Mouse (Mus musculus) left cerebral cortex, adult 18-20 months (tissue): ENCODE results near the gene Slc7a6. TPM values are rescaled to one million over a fixed set of nuclear protein-coding genes. Genes with fewer than 3 reads are reported as not detected.
A peak's percentile ranks its signal among the peaks of the same experiment; 100 is the strongest.

ENCODE experiments used
- DNase-seq, 2 experiments: peaks; one replicate each; pipeline ENCODE4 v3.0.0; 2021 to 2022; ENCODE audit warnings: low spot score in 2 of 2, mixed read lengths in 1 of 2
- total RNA-seq, 2 experiments: library from RNA; stranded (reverse); gene quantifications; 2 replicates each; pipeline ENCODE4 v1.2.3; 2021

Gene Slc7a6
- total RNA-seq, 2 experiments from 2014 or later = 21.0 to 24.4 TPM

GRCm38 (mm10) chr8:106140191-106140590 is 28.5 kb upstream of the Slc7a6 start:
- DNase-seq = no peak

DNA sequence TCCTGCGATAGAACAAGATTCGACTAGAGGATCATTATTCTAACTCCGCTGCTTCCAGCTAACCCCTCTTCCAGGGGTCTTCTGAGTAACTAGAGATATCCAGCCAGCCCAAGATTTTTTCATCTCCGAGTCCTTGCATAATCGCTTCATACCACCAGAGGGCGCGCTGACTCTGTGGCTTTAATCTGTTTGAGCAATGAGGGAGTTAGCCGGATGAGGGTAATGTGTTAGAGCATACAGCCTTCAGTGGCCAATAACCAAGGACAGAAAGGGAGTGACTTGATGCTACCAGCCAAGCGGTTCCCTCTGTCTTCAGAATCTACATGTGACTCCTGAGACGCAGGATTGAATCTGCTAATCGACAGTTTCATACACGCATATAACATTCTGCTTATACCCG is 27.9 kb upstream of the Slc7a6 start:
- peak; percentile 83 to 85 for DNase-seq

GRCm38 (mm10) chr8:106145331-106145730 is 23.3 kb upstream of the Slc7a6 start:
- DNase-seq = no peak

- DNase-seq = no peak
Observed at GRCm38 (mm10) chr8:106146014-106146413, 22.6 kb upstream of the Slc7a6 start.

DNA sequence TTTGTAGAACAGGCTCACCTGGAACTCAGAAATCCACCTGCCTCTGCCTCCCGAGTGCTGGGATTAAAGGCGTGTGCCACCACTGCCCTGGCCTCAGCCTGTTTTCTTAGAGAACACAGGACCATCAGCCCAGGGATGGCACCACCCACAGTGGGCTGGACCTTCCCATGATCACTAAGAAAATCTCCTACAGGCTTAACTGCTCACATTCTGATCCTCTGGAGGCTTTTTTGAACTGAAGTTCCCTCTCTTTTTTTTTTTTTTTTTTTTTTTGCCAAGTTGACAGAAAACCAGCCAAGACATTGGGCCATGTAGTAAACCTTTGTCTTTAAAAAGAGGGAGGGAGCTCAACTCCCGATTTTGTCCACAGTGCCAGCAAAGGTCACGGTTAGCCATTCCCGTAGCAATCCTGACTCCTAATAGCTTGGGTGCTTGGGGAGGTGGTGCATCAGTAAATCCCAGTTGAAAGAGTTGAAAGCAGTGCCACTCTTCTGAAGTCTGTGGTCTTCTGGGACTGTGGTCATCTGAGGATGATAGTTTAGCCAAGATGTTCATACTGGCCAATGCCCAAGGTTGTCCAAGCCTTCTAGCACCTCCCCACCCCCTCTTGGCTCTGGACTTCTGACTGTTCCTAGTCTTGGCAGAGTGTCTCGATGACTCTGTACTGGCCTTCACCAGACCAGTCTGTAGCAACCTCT is 20.6 kb upstream of the Slc7a6 start:
- DNase-seq = no peak

- no peak for DNase-seq
Observed at GRCm38 (mm10) chr8:106149025-106149424, 19.6 kb upstream of the Slc7a6 start.

DNA sequence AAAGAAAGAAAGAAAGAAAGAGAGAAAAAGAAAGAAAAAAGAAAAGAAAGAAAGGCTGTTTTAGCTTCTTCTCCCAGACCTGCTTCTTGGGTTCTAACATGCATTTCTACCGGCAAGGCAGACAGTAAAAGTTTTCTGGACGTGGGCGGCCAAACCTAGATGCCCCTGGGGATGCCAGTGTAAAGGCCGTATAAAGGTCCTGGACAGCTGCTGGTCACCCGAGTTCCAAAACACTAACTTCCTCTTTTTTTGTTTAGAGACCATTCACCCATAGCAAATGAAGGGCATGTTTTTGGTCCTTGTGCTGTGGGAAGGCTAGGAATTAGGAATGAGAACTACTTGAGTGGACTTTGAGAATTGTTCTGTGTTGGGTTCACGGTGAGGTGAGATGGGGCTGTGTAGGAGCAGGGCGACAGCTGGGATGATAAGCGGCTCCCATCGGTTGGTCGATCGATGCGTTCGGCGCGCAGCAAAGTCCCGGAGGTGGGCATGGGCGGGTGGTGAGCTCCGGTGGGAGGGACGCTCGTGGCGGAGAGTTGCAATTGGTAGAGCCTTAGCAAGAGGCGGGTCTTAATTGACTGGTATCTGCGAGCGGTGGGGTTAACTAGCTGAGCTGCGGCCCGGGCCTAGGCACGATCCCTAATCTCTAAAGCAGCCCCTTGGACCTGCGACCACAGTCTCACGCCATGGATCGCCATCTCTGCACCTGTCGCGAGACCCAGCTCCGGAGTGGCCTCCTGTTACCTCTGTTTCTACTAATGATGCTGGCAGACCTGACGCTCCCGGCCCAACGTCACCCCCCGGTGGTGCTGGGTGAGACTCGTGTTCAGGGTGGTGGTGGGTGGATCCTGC is 18.6 kb upstream of the Slc7a6 start, which contains the start of gene Pla2g15:
Gene Pla2g15 (plus strand): TSS at position 599 of the 852 bp plus-strand sequence.
- peak; percentile 92 to 94 for DNase-seq

- no peak for DNase-seq
Observed at GRCm38 (mm10) chr8:106150653-106151000, 18.0 kb upstream of the Slc7a6 start.

DNA sequence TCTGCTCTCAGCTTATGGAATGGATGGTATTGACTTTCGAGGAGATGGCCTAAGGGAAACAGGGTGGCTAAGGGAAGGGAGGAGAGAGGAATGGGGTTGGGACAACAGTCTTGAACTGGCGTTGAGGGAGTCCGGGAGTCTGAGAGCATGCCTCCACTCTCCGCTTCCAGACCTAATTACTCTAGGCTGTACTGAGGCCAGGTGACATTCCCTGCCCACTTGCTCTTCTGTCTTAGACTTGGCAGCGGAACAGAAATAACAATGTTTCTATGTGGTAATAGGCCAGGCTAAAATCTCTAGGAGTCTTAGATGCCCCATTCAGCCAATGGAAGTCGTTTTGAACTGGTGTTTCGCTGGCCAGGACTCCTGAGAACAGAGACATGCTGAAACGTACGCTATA is 17.6 kb upstream of the Slc7a6 start:
- DNase-seq = no peak

DNA sequence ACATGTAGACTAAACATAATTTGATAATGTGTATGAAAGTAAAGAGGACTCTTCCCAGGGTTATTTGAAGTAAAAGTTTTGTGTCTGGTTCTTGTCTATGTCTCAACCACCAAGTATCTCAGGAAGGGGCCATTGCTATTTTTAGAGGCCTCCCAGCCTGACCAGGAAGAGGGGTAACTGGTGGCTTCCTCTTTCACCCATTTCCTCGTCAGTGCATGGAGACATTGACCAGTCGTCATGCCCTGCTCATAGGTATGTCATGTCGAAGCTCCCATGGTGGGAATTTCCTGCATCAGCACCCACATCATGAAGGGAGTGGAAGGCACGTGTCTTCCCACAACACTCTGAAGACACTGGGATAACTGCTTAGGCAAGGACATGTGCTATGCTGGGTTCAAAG is 15.8 kb upstream of the Slc7a6 start:
- no peak for DNase-seq

GRCm38 (mm10) chr8:106157419-106157818 is 11.2 kb upstream of the Slc7a6 start:
- no peak for DNase-seq

DNA sequence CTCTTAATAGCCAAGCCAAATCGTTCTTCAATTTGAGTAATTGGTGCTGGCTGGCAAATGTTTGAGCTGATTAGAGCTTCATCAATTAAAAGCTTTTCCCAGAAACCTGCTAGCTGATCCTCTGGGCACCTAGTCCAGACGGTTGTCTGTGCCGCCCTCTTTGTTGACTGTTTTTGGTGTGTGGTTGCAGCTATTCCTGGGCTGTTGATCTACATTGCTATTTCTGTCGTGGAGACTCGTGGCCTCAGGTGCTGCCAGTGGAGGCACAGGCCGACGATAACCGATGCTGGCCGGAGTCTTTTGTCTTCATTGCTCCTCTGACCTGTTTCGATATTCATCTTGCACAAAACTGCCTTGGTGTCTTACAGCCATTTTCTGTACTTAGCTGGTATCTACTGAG is 10.3 kb upstream of the Slc7a6 start:
- DNase-seq = no peak

DNA sequence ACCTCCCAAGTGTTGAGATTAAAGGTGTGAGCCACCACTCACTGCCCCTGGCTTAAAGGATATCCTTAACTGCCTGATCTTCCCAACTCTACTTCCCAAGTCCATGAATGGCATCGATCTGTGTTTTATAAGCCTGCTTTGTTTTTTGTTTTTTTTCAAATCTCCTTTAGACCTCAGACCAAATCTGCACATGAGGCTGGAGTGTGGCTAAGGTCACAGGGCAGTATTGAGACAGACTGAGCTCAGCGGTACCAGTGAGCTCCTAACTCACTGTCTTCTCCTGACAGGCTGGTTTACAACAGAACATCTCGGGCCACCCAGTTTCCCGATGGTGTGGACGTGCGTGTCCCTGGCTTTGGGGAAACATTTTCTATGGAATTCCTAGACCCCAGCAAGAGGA is 8.8 kb upstream of the Slc7a6 start:
- DNase-seq = no peak

DNA sequence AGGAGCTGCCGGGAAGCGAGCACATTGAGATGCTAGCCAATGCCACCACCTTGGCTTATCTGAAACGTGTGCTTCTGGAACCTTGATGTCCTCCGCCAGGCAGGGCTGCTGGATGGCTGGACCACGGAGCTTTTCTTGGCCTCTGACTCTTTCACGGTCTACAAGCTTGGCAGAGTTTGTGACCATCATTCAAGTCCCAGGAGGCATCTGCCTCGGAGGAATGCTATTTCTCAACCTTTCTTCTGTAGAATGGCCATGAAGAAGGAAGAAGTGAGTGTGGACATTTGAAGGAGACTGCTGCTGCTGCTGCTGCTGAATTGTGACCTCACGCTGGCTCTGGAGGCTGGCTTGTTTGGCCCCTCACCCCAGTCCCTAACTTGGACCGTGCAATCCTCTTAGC is 5.4 kb upstream of the Slc7a6 start:
- no peak for DNase-seq

DNA sequence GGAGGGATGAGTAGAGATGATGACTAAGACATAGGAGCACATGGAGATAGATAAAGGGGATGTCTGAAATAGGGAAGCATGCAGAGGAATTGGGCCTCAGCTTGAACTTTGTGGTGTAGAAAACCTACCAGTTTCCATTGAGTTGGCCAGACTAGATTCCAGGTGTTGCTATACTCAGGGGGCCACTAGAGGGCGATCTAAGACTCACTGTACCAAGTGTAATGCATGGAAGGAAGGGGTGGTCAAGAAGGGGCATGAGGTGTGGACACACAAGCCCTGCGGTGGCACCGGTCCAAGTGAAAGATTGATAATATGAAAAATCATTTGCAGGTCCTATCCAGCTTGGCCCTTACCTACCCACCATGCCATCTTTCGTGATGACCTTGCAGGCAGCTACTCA is 3.2 kb upstream of the Slc7a6 start:
- DNase-seq = peak; percentile 75 to 83

DNA sequence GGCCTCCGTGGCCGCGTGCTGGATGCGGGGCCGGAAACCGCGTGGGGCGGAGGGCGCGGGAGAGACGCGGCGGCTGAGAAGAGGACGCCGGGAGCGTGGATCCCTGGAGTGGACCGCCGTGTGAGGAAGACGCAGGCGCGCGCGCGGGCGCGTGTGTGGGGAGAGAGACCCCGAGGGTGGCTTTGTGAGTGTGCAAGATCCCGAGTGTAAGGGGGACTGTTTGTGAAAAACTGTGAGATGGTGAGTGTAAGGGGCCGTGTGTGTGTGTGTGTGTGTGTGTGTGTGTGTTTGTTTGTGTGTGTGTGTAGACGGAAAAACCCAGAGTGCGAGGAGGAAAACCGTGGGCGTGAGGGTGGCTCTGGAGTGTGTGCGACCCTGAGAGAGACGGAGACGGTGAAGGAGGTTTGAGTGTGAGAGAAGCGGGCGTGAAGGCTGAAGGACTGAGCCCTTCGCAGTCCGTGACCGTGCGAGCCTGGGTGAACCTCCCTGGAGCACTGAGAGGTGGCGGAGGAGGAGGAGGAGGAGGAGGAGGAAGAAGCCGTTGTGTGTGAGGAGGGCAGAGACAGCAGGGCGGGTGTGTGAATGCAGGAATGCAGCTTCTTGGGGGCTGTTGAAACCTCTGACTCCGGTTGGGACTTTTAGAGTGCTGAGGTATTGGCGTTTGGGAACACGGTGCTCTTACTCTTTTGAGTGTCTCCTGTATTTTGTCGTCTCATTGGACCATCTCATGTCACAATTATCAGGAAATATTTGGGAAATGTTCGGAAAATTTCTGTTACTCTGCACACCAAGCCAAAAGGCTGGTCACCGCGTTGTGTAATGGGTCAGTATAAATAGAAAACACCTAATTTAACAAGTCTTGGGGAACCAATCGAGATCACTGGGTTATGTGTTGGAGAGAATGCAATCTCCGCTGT is 618 bp downstream of the Slc7a6 start:
- peak in 1 of 2 experiments; percentile 25 for DNase-seq

- DNase-seq = no peak
Observed at GRCm38 (mm10) chr8:106169934-106170480, 1.4 kb downstream of the Slc7a6 start.

GRCm38 (mm10) chr8:106173566-106173965 is 4.9 kb downstream of the Slc7a6 start:
- DNase-seq = no peak

DNA sequence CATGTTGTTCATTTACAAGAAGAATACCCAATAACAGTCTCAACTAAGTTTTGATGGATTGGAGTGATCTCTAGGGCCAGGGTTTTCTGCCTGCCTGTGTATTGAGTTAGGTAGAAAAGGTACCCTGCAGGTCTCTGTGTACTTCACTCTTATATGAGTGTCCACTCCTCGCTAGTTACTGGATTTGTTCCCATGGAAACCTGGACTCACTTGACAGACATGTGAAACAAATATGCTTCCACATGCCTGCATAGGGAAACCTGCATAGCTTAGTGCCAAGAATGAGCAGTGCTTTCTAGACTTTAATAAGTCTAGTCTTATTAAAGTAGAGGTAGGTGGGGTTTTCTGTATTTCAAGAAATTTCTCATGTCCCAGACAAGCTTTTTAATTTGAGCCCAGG is 8.2 kb downstream of the Slc7a6 start:
- DNase-seq = no peak

DNA sequence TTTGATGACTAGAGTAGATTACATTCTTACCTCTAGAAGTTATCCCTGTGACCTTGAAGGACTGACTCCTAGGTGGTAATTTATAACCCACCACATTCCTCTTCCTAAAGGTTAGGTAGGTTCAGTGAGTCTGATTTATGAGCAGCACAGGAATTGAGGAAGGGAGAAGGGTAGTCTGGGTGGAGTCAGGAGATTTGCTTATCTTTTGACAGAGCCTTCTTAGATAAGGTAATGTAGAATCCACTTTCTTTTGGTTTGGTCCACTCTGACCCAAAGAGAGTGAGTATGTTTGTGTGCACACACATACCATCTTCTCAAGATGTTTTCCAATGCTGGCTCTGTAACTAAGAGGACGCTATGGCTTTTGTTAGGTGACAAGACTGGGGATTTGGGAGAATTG is 8.9 kb downstream of the Slc7a6 start:
- no peak for DNase-seq

- no peak for DNase-seq
Observed at GRCm38 (mm10) chr8:106178428-106178827, 9.8 kb downstream of the Slc7a6 start.
